Mouse (Mus musculus): ENCODE results near the gene Gm28305. TPM values are rescaled to one million over a fixed set of nuclear protein-coding genes. Genes with fewer than 3 reads are reported as not detected.

The Gm28305 gene
- polyA plus RNA-seq (2011; ENCODE audit: insufficient read length, low read depth, missing spikeins) = not detected in 2 replicates

GRCm38 (mm10) chr9:104040362-104040761 is at the start of gene Gm28305:
TSS of gene Gm28305 (plus strand) at chr9:104040662.
- Histone ChIP-seq H3K27ac (ENCODE audit: insufficient read depth, low read length) (no peak within 1 kb of the TSS), H3K4me1 (ENCODE audit: control insufficient read depth, insufficient read depth, low read length) (no peaks in the 10 kb centered on the region), H3K4me3 (ENCODE audit: insufficient read depth, low read length) (no peak within 1 kb of the TSS)
- TF ChIP-seq CTCF (IDR thresholded peaks at IDR 0.05; ENCODE audit: borderline replicate concordance, insufficient read depth, low read length) (no peak), POLR2A (IDR thresholded peaks at IDR 0.05; ENCODE audit: low read depth, low read length) (no peak)

DNA sequence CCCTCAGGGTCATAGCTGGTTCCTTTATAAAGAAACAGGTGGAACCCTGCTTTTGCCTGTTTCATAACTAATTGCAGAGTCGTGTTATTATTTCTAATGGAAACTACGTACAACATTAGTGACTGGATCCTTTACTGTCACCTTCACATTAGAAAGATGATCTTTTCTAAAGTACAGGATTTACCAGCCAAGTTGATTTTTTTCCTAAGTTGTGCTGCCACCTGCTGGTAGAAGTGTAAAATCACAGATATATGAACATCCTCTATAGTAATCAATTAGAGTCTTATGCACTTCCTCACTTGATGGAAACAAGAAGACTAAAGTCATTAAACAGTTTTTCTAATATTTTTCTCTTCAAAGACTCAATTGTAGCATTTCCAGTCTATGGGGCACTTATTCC is 44.0 kb upstream of the Gm28305 start:
- TF ChIP-seq POLR2A (IDR thresholded peaks at IDR 0.05; ENCODE audit: low read depth, low read length) = no peak
- TF ChIP-seq CTCF (IDR thresholded peaks at IDR 0.05; ENCODE audit: borderline replicate concordance, insufficient read depth, low read length) = no peak
- no peak overlapping the region for H3K27ac ChIP-seq (ENCODE audit: insufficient read depth, low read length)
- no peak overlapping the region for H3K4me3 ChIP-seq (ENCODE audit: insufficient read depth, low read length)
- 0 out of 2 replicates have a peak, but pooled peaks cover 3% of the 10 kb centered on the region for H3K4me1 ChIP-seq (ENCODE audit: control insufficient read depth, insufficient read depth, low read length)

DNA sequence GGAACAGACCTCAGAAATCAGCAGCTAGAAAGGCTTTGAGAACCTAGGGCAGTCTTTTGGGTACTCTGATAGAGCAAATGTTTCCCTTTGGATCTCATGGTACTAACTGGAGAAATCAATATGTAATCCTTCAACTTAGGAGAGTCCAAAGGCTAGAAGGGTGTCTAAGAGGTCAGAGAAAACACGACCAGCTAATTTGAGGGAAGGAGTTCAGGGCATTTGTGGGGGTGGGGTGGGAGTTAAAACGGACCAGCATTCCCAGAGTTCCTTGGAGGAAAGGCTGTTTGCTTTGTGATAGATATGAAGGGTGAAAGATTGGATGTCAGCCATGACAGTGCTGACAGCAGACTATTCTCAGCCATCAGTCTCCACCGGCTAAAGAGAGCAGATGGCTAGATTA is 39.9 kb upstream of the Gm28305 start:
- no peak overlapping the region for H3K4me3 ChIP-seq (ENCODE audit: insufficient read depth, low read length)
- TF ChIP-seq POLR2A (IDR thresholded peaks at IDR 0.05; ENCODE audit: low read depth, low read length) = no peak
- no peak for TF ChIP-seq CTCF (IDR thresholded peaks at IDR 0.05; ENCODE audit: borderline replicate concordance, insufficient read depth, low read length)
- H3K4me1 ChIP-seq (ENCODE audit: control insufficient read depth, insufficient read depth, low read length) = peaks cover 6% of the 10 kb centered on the region; the same call in 1 of the 2 replicates
- no peak overlapping the region for H3K27ac ChIP-seq (ENCODE audit: insufficient read depth, low read length)

GRCm38 (mm10) chr9:104001921-104002859 is 38.3 kb upstream of the Gm28305 start, which contains the start of gene Nphp3:
TSS of gene Nphp3 (plus strand) at chr9:104002544.
- Histone ChIP-seq H3K27ac (ENCODE audit: insufficient read depth, low read length) (peak within 1 kb of the TSS; percentile 80), H3K4me1 (ENCODE audit: control insufficient read depth, insufficient read depth, low read length) (peaks cover 6% of the 10 kb centered on the region; the same call in 1 of the 2 replicates), H3K4me3 (ENCODE audit: insufficient read depth, low read length) (peak within 1 kb of the TSS; percentile 66)
- TF ChIP-seq CTCF (IDR thresholded peaks at IDR 0.05; ENCODE audit: borderline replicate concordance, insufficient read depth, low read length) = no peak
- TF ChIP-seq POLR2A (IDR thresholded peaks at IDR 0.05; ENCODE audit: low read depth, low read length) = peak; percentile 89

DNA sequence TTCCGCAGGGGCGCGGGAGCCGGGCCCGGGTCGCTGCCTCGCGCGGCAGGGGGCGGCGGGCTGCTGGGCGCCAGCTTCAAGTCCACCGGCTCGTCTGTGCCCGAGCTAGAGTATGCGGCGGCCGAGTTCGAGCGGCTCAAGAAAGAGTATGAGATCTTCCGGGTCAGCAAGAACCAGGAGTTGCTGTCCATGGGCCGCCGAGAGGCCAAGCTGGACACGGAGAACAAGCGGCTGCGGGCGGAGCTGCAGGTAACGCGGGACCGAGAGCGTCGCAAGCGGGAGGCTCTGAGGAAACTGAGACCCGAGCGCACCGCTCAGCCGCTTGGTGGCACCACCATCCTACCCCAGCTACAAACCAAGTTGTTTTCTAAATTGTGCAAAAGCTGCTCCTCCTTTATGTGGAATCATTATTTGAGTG is 37.5 kb upstream of the Gm28305 start:
- Histone ChIP-seq H3K4me3 (ENCODE audit: insufficient read depth, low read length) (peak overlapping the region; percentile 66), H3K27ac (ENCODE audit: insufficient read depth, low read length) (0 out of 2 replicates have a peak overlapping the region, but pooled peaks have one; percentile 29)
- TF ChIP-seq POLR2A (IDR thresholded peaks at IDR 0.05; ENCODE audit: low read depth, low read length) (no peak), CTCF (IDR thresholded peaks at IDR 0.05; ENCODE audit: borderline replicate concordance, insufficient read depth, low read length) (peak; percentile 59)

DNA sequence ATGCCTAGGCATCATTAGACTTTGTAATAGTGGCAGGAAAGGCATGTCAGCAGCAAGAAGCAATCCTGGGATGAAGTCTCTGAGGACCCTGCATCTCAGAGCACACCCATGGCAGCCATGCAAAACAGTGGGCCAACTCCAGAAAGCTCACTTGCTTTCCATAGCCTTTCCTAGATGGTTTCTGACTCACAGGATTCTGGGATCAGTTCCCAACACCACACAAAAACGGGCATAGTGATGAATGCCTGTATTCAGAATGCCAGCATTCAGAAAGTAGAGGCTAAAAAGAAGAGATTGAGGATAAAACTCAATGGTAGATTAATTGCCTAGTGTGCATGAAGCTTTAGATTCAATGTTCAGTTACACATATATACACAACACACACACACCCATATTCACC is 25.9 kb upstream of the Gm28305 start:
- no peak overlapping the region for H3K4me3 ChIP-seq (ENCODE audit: insufficient read depth, low read length)
- TF ChIP-seq POLR2A (IDR thresholded peaks at IDR 0.05; ENCODE audit: low read depth, low read length) = no peak
- no peak for TF ChIP-seq CTCF (IDR thresholded peaks at IDR 0.05; ENCODE audit: borderline replicate concordance, insufficient read depth, low read length)
- no peak overlapping the region for H3K27ac ChIP-seq (ENCODE audit: insufficient read depth, low read length)
- H3K4me1 ChIP-seq (ENCODE audit: control insufficient read depth, insufficient read depth, low read length) = no peaks in the 10 kb centered on the region

More for the DNA sequence above, 37.5 kb upstream of the Gm28305 start:
- peaks cover 6% of the 10 kb centered on the region; the same call in 1 of the 2 replicates for H3K4me1 ChIP-seq (ENCODE audit: control insufficient read depth, insufficient read depth, low read length)

GRCm38 (mm10) chr9:104021026-104021425 is 19.4 kb upstream of the Gm28305 start:
- Histone ChIP-seq H3K4me3 (ENCODE audit: insufficient read depth, low read length) (no peak overlapping the region), H3K27ac (ENCODE audit: insufficient read depth, low read length) (no peak overlapping the region), H3K4me1 (ENCODE audit: control insufficient read depth, insufficient read depth, low read length) (no peaks in the 10 kb centered on the region)
- TF ChIP-seq CTCF (IDR thresholded peaks at IDR 0.05; ENCODE audit: borderline replicate concordance, insufficient read depth, low read length) (no peak), POLR2A (IDR thresholded peaks at IDR 0.05; ENCODE audit: low read depth, low read length) (no peak)

- Histone ChIP-seq H3K27ac (ENCODE audit: insufficient read depth, low read length) (no peak overlapping the region), H3K4me3 (ENCODE audit: insufficient read depth, low read length) (no peak overlapping the region), H3K4me1 (ENCODE audit: control insufficient read depth, insufficient read depth, low read length) (no peaks in the 10 kb centered on the region)
- TF ChIP-seq POLR2A (IDR thresholded peaks at IDR 0.05; ENCODE audit: low read depth, low read length) (no peak), CTCF (IDR thresholded peaks at IDR 0.05; ENCODE audit: borderline replicate concordance, insufficient read depth, low read length) (no peak)
Measured at GRCm38 (mm10) chr9:104027186-104027585, 13.3 kb upstream of the Gm28305 start.

DNA sequence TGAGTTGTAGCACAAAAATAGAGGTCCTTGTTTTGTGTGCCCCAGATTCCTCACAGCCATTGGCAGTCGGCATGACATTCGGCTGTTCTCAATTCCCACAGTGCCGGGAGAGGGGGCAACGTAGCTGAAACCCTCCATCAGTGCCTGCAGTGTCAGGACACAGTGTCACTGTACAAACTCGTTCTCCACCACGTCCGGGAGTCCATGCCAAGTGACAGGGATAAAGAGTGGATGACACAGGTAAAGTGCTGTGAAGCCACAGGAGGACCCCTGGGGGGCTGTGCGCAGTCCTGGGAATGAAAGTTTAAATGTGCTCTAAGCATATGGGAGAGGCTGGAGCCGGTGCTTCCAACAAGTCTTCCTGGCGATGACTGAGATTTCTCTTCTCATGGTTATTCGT is 10.6 kb upstream of the Gm28305 start:
- TF ChIP-seq POLR2A (IDR thresholded peaks at IDR 0.05; ENCODE audit: low read depth, low read length) (no peak), CTCF (IDR thresholded peaks at IDR 0.05; ENCODE audit: borderline replicate concordance, insufficient read depth, low read length) (no peak)
- Histone ChIP-seq H3K4me3 (ENCODE audit: insufficient read depth, low read length) (no peak overlapping the region), H3K4me1 (ENCODE audit: control insufficient read depth, insufficient read depth, low read length) (no peaks in the 10 kb centered on the region), H3K27ac (ENCODE audit: insufficient read depth, low read length) (no peak overlapping the region)

DNA sequence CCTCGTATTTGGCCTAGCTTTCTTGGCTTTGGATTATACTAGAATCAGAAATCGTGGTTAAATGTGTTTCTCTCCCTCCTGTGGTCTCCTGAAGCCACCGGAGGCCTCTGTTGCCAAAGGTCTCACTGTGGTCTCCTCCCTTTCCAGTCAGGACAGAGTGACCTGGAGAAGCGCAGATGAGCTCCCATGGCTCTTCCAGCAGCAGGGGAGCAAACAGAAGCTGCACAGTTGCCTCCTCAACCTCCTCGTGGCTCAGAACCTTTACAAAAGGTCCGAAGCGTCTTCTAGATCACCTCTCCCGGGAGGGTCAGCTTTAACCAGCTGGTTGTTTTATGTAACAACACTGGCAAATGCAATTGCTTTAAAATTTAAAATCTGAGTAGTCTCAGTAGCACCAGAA is 6.2 kb upstream of the Gm28305 start:
- H3K4me1 ChIP-seq (ENCODE audit: control insufficient read depth, insufficient read depth, low read length) = no peaks in the 10 kb centered on the region
- H3K27ac ChIP-seq (ENCODE audit: insufficient read depth, low read length) = no peak overlapping the region
- H3K4me3 ChIP-seq (ENCODE audit: insufficient read depth, low read length) = no peak overlapping the region
- TF ChIP-seq CTCF (IDR thresholded peaks at IDR 0.05; ENCODE audit: borderline replicate concordance, insufficient read depth, low read length) (no peak), POLR2A (IDR thresholded peaks at IDR 0.05; ENCODE audit: low read depth, low read length) (no peak)
